1 mouse cellular context compared by ENCODE assay signal in genomic region chr6:125350231-125350994, GRCm38 (mm10).
TF ChIP-seq lines count a peak whose summit lies in the region.

No protein-coding gene starts in this region.

TF ChIP-seq in MEL, 35 proteins besides CTCF, POLR2A, EP300 and RAD21 (continued from another document):
- TF ChIP-seq ZC3H11A (IDR thresholded peaks at IDR 0.05; ENCODE audit: low read depth, low read length) (no peak), TAL1 (IDR thresholded peaks at IDR 0.05; ENCODE audit: low read length) (no peak), ZMIZ1 (IDR thresholded peaks at IDR 0.05; ENCODE audit: low read depth, low read length) (no peak), BHLHE40 (IDR thresholded peaks at IDR 0.05; ENCODE audit: borderline replicate concordance, low read depth, low read length) (no peak), MAZ (IDR thresholded peaks at IDR 0.05; ENCODE audit: low read depth, low read length) (0 out of 2 replicates have a peak, but pooled peaks have one; percentile 38), CHD1 (IDR thresholded peaks at IDR 0.05; ENCODE audit: low read depth, low read length) (0 out of 2 replicates have a peak, but pooled peaks have one; percentile 25), USF1 (IDR thresholded peaks at IDR 0.05; ENCODE audit: low read depth, low read length) (no peak), JUND (IDR thresholded peaks at IDR 0.05; ENCODE audit: low read depth, low read length) (no peak), TBP (IDR thresholded peaks at IDR 0.05; ENCODE audit: low read depth, low read length) (peak; percentile 54; the same call in 1 of the 2 replicates), SMC3 (IDR thresholded peaks at IDR 0.05; ENCODE audit: low read depth, low read length) (no peak), ZKSCAN1 (IDR thresholded peaks at IDR 0.05; ENCODE audit: low read depth, low read length) (no peak), USF2 (IDR thresholded peaks at IDR 0.05; ENCODE audit: borderline replicate concordance in 1 of 2, insufficient read depth in 1 of 2, low read depth in 1 of 2, low read length in 2 of 2) (no peak), ETS1 (IDR thresholded peaks at IDR 0.05; ENCODE audit: low read depth, low read length) (0 out of 2 replicates have a peak, but pooled peaks have one; percentile 14), MEF2A (IDR thresholded peaks at IDR 0.05; ENCODE audit: extremely low read depth, insufficient replicate concordance, low read depth, low read length, poor library complexity, severe bottlenecking) (no peak), CHD2 (IDR thresholded peaks at IDR 0.05; ENCODE audit: low read length) (no peak), KAT2A (conservative IDR thresholded peaks at IDR 0.05; ENCODE audit: low read depth, low read length) (no peak), POLR2AphosphoS5 (IDR thresholded peaks at IDR 0.05; ENCODE audit: borderline replicate concordance, low read depth, low read length) (no peak)
